Mouse (Mus musculus): ENCODE data around the gene Megf11.
"Not testable (repeated sequence)": the region's sequence is repeated elsewhere in the genome, so short reads cannot be mapped to it uniquely, and the experiment has no call there.

Gene Megf11

GRCm38 (mm10) chr9:64644129-64644528 is 258.7 kb downstream of the Megf11 start:
- in situ Hi-C loops (cut with MseI, MboI): loop anchor here in 1 of 2 experiments (25.0 kb wide), 1 partner anchor 257 kb away; the partner anchor contains the start of gene Megf11

GRCm38 (mm10) chr9:64645462-64645861 is 260.0 kb downstream of the Megf11 start:
- in situ Hi-C loops (cut with MseI, MboI): loop anchor here in 1 of 2 experiments (25.0 kb wide), 1 partner anchor 258 kb away; the partner anchor contains the start of gene Megf11

GRCm38 (mm10) chr9:64649393-64649792 is 264.0 kb downstream of the Megf11 start:
- in situ Hi-C loops (cut with MseI, MboI): loop anchor here in 1 of 2 experiments (25.0 kb wide), 1 partner anchor 262 kb away; the partner anchor contains the start of gene Megf11

GRCm38 (mm10) chr9:64649892-64650291 is 264.5 kb downstream of the Megf11 start:
- in situ Hi-C loops (cut with MseI, MboI): loop anchor here in 1 of 2 experiments (25.0 kb wide), 1 partner anchor 263 kb away; the partner anchor contains the start of gene Megf11

- in situ Hi-C loops (cut with MseI, MboI): no loop called here
Observed at GRCm38 (mm10) chr9:64651181-64651580, 265.8 kb downstream of the Megf11 start.

GRCm38 (mm10) chr9:64651689-64652088 is 266.3 kb downstream of the Megf11 start:
- in situ Hi-C loops (cut with MseI, MboI): no loop called here

- in situ Hi-C loops (cut with MseI, MboI): no loop called here
Observed at GRCm38 (mm10) chr9:64652138-64652537, 266.7 kb downstream of the Megf11 start.

GRCm38 (mm10) chr9:64652841-64653361 is 267.5 kb downstream of the Megf11 start:
- in situ Hi-C loops (cut with MseI, MboI): no loop called here

- in situ Hi-C loops (cut with MseI, MboI): no loop called here
Observed at GRCm38 (mm10) chr9:64654723-64655122, 269.3 kb downstream of the Megf11 start.

GRCm38 (mm10) chr9:64656613-64657012 is 271.2 kb downstream of the Megf11 start:
- in situ Hi-C loops (cut with MseI, MboI): no loop called here

- in situ Hi-C loops (cut with MseI, MboI): no loop called here
Observed at GRCm38 (mm10) chr9:64660222-64660621, 274.8 kb downstream of the Megf11 start.

GRCm38 (mm10) chr9:64664612-64665011 is 279.2 kb downstream of the Megf11 start:
- in situ Hi-C loops (cut with MseI, MboI): no loop called here

GRCm38 (mm10) chr9:64666549-64666948 is 281.1 kb downstream of the Megf11 start:
- in situ Hi-C loops (cut with MseI, MboI): no loop called here

- in situ Hi-C loops (cut with MseI, MboI): no loop called here
Observed at GRCm38 (mm10) chr9:64667513-64667912, 282.1 kb downstream of the Megf11 start.

- in situ Hi-C loops (cut with MseI, MboI): no loop called here
Observed at GRCm38 (mm10) chr9:64668001-64668400, 282.6 kb downstream of the Megf11 start.

GRCm38 (mm10) chr9:64671341-64672319 is 286.2 kb downstream of the Megf11 start:
- in situ Hi-C loops (cut with MseI, MboI): not testable (repeated sequence)

- in situ Hi-C loops (cut with MseI, MboI): no loop called here
Observed at GRCm38 (mm10) chr9:64687122-64688014, 301.9 kb downstream of the Megf11 start.

- in situ Hi-C loops (cut with MseI, MboI): no loop called here
Observed at GRCm38 (mm10) chr9:64688015-64688394, 302.6 kb downstream of the Megf11 start.

GRCm38 (mm10) chr9:64690771-64691170 is 305.3 kb downstream of the Megf11 start:
- in situ Hi-C loops (cut with MseI, MboI): no loop called here

GRCm38 (mm10) chr9:64691176-64691575 is 305.8 kb downstream of the Megf11 start:
- in situ Hi-C loops (cut with MseI, MboI): no loop called here

- in situ Hi-C loops (cut with MseI, MboI): no loop called here
Observed at GRCm38 (mm10) chr9:64693094-64693493, 307.7 kb downstream of the Megf11 start.

Data from mouse trophoblast stem cell (cell line).